Mouse (Mus musculus): ENCODE measurements at regions not wholly inside any gene's neighbourhood (a gene's known extent, or its start where the extent isn't known, plus 50 kb on each side); places are given as distances from the start of the nearest gene placed in this dataset.
"Not testable (repeated sequence)": the region's sequence is repeated elsewhere in the genome, so short reads cannot be mapped to it uniquely, and the experiment has no call there.

DNA sequence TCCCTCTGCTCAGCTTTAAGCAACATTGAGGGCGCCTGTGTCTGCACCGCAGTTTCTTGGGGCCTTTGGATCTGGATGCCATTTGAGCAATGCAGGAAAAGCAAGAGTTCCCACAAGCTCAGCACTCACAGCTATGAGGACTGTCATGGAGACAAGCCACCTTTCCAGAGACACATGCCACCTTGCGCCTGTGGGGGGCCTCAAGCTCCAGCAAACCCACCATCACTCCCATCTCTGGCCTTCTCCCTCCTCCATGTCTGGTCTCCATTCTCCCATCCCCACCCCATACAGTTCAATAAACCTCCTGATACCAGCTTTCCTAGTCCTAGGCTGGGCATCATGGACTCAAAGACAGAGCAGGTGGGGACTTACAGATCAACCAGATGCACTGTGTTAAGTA is 97.8 kb downstream of the Wdr11 start:
- DNase-seq (ENCODE audit: low read depth, low spot score): no peak

DNA sequence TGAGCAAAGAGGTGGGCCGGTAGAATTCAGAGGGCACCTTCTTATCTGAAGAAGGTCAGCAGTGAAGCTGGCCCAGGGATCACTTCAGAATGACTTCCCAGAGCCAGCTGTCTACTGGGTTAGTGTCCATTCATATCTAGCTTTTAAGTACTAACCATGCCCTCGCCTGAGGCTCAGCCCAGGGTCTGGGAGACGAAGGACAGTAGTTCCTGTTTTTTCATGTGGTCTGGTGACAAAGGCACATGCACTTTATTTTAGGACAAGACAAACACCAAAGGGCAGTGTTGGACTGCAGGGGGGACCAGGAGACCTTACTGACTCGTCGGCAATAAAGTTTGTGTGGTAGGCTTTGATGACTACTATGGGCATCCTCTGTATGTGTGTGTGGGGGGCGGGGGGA is 99.2 kb downstream of the Wdr11 start:
- no peak for DNase-seq (ENCODE audit: low read depth, low spot score)

DNA sequence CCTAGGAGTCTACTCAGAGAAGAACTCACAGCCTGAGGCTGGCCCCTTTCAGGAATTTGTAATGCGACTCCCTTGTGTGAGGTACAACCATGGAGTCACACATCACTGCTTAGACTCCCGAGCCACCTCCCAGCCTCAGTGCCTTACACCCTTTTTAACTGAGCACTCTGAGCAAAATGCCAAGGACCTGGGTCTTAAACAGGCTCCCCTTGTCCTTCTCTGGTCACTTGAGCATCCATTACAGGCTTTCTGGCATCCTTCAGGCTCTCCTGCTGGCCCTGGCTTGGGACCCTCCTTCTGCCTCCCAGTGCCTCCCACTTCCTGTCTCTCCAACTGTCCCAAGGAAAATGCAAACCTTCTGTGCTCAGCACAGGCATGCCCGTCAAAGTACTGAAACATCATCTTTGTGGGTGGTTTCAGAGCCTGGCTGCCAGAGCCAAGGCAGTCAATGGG is 100.0 kb downstream of the Wdr11 start:
- no peak for DNase-seq (ENCODE audit: low read depth, low spot score)

DNA sequence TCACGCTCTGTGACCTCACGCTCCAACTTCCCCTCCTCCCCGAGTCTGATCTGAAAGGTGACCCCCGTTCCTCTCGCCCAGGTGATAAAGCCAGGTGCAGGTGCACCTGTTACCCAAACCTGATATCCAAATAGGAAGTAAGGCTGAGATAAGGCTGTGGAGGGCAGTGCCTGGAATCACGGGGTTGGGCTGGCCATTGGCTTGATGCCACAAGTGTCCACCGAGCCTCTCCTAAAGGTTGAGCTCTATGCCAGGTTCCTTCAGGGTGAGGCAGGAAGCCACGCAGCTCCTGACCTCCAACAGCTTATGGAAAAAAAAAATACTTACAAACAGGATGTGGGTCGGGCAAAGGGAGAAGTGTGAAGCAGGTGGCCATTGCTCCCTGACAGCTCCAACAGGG is 102.0 kb downstream of the Wdr11 start:
- no peak for DNase-seq (ENCODE audit: low read depth, low spot score)

DNA sequence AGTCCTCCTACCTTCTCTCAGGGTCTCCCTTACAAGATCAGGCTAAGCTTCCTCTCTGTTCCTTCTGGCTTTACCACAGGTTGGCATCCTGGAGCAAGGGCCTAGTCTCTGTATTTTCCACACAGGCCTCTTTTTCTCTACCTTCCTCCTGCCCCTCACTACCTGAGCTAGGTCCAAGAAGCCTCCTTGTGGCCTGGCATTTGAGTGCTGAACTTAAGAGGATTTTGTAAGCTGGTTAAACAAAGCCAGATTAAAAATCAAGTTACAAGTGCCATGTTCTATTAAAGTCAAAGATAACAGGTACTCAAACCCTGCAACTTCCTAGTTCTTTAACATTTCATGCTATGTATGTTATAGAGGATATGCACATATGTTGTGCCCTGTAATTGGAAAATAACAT is 102.5 kb downstream of the Wdr11 start:
- DNase-seq (ENCODE audit: low read depth, low spot score): no peak

DNA sequence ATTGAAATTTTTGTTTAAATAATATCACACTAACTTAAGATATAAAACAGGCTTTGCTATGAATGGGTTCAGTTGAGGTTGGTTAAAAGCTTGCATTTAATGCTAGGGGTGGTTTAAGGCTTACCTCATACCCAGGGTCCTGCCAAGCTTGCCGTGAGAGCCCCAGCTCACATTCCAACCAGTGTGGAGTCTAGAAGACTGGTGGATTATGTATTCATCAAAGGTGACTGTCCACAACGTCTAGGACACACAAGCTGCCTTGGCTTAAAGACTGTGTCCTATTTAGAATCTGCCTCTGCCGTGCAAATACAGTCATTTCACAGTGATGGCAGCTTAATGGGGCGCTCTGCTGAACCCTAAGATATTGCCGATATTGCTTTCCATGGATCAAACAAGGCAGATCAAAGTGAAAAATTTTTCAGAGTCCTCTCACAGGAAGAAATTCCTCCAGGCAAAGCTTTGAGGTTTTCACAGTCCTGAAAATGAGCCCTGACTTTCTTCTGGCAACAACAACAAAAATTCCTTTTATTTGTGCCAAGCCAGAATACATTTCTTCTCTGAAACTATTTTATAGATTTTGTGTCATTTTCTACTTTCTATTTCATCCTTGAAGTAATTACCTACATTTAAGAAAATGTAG is 108.4 kb downstream of the Wdr11 start:
- DNase-seq (ENCODE audit: low read depth, low spot score): no peak

DNA sequence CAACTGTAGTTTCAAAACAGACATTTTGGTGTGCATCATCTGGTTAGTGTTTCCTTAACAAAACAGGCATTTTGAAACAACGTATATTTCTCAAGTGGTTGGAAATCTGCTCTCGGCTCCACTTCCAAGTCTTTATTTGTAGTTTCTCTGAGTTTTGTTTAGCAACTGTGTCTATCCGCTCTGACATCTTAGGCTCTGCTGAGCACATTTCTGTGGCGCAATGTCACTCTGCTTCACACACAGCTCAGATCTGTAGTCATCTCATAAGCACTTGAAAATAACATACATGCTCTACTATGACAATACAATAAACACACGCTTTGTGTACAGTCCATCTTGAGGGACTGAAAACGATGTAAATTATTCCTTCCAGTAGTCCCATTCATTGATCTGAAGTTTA is 135.9 kb downstream of the Wdr11 start:
- no peak for DNase-seq (ENCODE audit: low read depth, low spot score)

DNA sequence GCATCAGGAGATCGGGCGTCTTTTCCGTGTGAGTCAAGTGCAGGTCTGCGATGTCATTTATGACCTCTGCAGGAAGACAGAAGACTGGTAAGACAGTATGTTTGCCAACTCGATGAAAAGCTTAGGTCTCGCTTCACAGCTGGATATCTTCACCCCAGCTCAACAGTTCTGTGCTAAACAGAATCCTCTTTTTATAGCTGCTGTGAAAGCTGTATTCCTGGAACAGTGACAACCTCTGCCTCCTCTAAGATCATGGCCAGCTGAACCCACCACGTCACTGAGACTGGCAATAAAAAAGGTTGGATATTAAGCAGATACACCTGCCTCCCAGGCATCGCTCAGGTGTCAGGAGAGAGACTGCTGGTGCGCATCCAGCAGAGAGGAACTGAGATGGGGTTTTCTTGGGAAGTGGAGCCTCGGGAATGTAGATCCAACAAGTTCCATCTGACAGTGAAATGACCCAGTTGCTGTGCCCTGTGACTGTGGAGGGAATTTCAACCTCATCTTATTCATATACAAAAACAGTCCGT is 138.1 kb downstream of the Wdr11 start:
- DNase-seq (ENCODE audit: low read depth, low spot score): no peak

DNA sequence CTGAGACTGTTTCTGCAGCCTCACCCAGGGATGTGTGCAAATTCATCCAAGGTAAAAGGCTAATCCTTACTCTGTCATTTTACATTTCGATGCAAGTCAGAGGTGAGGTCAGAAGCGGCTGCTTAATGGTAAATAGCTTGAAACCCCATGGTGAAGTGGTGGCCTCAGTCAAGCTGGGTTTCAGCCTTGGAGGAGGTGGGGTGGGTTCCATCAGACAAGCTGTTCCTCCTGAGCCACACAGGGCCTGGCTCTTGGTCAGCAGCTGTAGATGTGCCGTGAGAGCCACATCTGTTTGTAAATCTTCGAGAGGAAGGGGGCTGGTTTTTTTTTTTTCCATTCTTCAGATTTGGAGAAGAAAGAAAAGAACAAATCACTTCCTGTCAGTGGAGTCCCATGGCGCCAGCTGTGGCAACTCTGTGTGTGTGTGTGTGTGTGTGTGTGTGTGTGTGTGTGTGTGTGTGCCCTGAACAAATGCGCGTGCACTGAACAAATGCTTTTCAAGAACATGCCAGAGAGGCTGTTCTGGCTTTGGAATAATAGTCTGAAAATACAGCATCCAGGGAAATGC is 139.2 kb downstream of the Wdr11 start:
- no peak for DNase-seq (ENCODE audit: low read depth, low spot score)

DNA sequence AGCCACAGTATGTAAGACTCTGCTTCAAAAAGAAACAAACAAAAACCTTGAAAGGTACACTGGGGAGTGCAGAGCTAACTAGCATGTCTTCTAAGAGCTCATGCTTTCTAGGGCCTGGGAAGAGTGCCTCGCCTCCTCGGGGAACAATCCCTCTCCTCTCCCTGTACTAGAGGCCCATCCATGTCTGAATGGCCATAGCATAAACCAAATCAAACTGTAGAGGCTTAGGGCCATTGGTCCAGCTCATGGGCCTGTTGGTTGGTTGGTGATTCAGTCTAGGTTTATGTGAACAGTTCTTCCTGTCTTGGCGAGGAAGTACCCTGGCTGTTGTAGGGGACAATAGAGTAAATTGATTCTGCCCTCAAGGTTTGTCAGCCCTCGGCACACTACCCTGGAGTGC is 151.0 kb downstream of the Wdr11 start:
- no peak for DNase-seq (ENCODE audit: low read depth, low spot score)

DNA sequence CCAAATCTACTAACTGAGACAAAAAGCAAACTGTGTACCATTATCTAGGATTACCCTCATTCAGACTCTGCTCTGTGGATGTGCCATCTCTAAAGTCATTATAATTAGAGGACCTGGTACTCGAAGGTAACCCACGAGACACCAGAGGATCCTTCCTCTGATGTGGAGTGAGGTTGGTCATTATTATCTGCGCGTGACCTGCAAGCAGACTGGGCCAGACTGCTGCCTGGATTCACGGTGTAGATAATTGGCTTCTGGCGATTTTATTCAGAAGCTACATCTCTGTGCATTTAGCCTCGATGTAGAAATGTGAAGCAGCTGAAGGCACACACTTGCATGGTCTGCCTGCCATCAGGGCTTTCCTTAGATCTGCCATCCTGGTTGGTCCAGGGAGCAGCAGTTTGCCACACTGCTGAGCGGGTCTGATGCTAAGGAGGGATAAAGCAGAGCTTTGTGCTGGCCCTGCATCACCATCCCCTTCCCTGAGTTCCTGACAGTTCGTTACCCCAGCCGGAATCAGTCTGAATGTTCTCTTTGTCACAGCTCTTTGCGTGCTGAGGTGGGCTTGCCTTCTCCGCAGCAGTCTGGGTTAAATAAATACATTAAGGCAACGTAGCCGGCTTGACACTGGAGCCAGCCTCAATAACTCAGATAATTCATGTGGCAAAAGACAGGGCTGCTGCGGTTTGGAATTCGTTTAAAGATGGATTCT is 152.4 kb downstream of the Wdr11 start:
- DNase-seq (ENCODE audit: low read depth, low spot score): no peak

DNA sequence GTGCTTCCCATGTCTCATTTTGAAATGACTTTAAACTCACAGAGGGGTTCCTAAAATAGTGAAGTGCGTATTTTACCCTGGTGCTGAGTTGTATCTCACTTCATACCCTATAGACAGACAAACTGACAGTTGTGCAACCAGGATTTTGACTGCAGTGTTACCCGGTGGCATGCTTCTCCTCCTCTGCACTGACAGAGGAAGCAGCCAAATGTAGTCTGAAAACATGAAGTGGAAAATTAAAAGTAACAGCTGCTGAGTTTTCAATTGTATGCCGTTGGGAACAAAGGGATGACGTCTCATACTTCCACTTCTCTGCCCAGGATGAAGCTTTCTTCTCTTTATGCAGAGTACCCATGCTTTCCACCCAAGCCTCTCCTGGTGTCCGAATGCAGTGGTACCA is 155.0 kb downstream of the Wdr11 start:
- DNase-seq (ENCODE audit: low read depth, low spot score): no peak

DNA sequence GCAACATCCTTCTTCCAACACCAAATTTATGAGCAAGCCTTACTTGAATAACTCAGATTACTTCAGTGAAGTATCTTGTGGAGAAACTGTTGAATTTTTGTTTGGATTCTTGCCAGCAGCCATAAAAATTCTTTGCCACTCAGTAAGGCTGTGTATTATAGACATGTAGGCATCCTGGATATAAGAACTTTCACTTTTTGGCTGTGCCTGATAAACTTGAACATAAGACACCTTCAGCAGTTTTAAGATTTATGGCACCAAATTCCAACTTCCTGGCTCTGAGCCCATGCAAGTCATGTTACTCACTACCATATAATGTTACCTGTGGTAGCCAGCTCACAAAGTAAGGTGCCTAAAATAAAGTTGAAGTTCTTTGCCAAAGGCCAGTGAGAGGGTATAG is 159.3 kb downstream of the Wdr11 start:
- no peak for DNase-seq (ENCODE audit: low read depth, low spot score)

DNA sequence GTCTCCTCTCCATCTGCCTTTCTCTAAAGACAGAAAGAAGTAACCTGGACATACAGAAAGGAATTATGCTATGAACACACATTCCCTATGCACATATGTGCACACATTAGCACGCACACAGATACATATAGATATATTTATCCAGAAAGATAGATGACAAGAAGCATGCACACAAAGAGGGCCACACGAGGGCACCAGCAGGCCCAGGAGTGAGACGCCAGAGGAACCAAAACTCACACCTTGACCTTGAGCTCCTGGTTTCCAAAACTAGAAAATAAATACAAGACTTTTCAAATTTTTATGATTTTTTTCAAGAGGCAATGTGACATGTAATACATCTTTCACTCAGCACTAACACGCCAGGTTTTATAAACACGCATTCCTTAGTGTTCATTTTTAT is 163.1 kb downstream of the Wdr11 start:
- no peak for DNase-seq (ENCODE audit: low read depth, low spot score)

DNA sequence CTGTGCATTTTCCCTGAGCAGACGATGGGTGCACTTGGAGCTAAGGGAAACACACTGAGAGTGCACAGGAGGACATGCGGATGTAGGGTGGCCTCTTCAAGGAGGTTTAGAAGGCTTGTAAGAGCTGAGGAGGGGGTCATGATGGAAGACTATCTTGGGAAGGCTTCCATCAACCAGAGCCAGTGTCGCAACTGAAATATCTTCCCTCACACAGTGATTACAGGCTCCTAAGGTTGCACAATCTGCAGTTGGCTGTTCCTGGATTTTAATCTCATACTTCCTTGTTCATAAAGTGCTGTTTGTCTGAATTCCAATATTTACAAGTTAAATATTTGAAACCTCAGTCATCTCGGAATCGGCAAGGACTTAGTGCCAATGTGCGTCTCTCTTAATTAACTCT is 164.5 kb downstream of the Wdr11 start:
- DNase-seq (ENCODE audit: low read depth, low spot score): no peak

DNA sequence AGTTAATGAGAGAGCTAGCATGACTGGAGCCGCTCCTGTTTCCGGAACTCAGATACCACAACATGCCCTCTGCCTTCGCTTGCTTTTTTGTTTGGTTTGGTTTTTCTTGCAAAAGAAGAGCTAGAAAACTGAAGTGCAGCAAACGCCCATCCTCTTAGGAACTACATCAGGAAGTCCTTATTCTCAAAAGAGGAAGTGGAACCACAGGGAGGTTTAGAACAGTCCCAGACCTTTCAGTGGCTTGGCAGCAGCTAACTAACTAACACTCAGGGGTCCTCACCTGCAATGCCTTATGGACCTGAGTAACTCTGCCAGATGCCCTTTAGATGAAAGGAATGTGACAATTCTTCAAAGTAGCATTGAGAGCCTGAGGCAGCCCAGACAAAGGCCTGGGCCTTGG is 168.2 kb downstream of the Wdr11 start:
- DNase-seq (ENCODE audit: low read depth, low spot score): no peak

DNA sequence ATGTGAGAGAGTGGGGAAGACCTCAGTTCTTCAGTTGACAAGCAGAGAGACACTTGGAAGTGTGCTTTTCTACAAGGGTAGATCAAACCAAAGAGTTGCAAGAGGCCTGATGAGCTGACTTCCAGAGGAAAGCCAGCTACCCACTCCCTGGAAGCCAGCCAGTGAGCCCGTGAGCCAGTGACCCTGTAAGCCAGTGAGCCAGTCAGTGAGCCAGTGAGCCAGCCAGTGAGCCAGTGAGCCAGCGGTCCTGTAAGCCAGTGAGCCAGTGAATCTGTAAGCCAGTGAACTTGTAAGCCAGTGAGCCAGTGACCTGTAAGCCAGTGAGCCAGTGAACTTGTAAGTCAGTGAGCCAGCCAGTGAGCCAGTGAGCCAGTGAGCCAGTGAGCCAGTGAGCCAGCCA is 168.7 kb downstream of the Wdr11 start:
- no peak for DNase-seq (ENCODE audit: low read depth, low spot score)

DNA sequence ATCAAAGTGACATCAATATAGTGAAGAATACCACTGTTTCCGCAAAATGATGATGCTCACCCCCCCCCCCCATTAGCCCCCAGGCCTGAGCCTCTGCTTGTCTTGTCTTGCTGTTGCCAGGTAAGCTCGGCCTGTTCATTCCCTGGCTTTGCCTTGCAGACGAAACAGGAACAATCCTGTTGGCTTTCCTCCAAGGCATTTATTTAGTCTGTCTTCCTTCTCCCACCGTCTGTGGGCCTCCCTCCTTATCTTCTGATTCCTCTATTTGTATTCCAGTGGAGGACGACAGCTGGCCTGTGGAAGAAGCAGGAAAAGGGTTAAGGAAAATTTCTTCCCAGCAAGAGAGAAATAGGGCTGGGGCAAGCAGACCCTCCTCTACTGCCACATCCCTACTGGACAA is 172.1 kb downstream of the Wdr11 start:
- no peak for DNase-seq (ENCODE audit: low read depth, low spot score)

DNA sequence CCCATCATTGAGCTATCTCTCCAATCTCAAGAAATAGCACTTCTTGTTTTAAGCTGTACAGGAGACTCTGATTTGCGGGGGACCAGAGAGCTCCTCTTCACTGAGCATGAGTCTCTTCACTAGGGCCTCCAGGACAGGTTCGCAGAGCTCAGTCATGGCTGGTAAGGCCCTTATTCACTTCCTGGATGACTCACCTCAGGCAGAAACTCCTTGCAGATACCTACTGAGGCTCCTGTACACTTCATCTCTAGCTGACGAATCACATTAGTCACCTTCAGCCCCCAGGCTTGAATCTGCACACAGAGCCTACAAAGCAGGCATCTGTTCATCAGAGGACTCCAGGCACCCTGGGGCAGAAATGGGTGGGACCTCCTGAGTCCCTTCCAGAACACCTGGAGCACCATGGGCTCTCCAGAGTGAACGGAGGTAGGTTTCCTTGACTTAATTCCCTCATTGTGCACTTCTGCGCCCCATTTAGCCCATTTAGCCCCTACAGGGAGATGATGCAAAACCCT is 172.8 kb downstream of the Wdr11 start:
- no peak for DNase-seq (ENCODE audit: low read depth, low spot score)

DNA sequence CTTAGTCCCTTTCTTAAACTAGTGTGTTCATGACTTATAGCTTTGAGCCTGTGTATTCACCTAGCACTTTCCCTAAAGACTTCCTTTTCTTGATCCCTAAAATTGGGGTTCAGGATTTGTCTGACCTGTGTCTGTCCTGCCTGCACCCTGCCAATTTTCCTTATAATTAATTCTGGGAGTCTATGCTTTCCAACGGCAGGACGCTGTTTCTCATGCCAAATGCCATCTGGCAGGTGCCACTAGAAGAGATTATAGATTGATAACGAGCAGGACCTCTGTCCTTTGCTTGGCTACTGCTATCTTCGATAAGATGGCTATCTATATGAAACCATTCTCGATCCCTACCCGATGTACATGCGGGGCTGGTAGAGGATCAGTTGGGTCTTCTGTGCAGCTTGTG is 174.0 kb downstream of the Wdr11 start:
- DNase-seq (ENCODE audit: low read depth, low spot score): no peak

DNA sequence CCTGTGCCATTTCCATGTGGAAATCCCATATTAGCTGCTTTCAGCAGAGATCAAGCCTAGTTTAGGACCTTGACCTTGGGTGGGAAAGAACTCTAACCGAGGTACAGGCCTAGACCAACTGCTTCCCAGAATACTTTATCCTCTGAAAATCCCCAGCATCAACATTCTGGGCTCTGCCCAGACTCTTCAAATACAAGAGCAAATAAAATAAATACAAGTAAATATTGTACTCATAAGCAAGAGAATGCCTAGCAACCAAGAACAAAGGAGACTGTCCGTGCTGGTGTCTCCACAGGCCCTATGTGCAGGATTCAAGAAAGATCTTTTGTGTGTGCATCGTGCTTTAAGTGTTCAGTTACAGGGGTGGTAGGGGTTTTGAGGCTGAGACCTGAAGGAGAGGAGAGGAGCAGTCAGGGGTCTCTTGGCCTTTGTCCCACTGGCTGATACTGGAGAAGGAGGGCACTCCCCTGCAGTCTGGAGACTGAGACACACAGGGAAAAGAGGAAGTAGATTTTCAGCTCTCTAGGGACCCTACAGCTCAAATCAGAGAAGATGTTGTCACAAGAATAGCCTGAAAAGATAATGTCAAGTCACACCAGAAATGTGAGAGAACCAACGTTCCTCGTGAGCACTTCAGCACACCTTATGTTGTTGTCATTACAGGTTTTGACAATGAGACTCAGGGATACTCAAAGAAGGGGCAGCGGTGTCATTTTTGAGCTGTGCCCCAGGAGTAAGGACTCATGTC is 174.6 kb downstream of the Wdr11 start:
- no peak for DNase-seq (ENCODE audit: low read depth, low spot score)

DNA sequence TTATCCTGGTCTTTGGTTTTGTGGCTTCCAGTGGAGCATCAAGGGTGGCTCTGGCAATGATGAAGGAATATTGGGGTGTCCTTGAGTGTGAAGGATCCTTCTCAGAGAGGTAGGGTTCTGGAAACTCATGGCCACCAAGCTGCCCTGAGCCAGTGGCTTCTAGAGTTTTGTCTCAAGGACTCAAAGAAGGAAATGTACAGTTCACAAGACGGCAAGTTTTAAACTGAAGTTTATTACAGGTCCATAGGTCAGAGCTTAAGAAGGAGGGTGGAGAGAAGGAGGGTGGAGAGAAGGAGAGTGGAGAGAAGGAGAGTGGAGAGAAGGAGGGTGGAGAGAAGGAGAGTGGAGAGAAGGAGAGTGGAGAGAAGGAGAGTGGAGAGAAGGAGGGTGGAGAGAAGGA is 178.0 kb downstream of the Wdr11 start:
- not testable (repeated sequence) for DNase-seq (ENCODE audit: low read depth, low spot score)

Data from retina, postnatal 7 days (tissue).